Mouse (Mus musculus) left cerebral cortex, postnatal 10 days (tissue): ENCODE data around the gene Mlxipl. TPM values are rescaled to one million over a fixed set of nuclear protein-coding genes. Genes with fewer than 3 reads are reported as not detected.
A peak's percentile ranks its signal among the peaks of the same experiment; 100 is the strongest.

Experiments
- DNase-seq, 2 experiments: peaks; one replicate each; pipeline ENCODE4 v3.0.0; 2021 to 2022; ENCODE audit warnings: low spot score in 2 of 2, mixed read lengths in 1 of 2; ENCODE audit errors: extremely low spot score in 1 of 2
- intact Hi-C: fragments of 180-260 bp; cut with DNase I; formaldehyde crosslinking; loops from one replicate; pipeline ENCODE4 v1.15.1; 2025
- total RNA-seq, 2 experiments: library from RNA; stranded (reverse); gene quantifications; 2 replicates each; pipeline ENCODE4 v1.2.3; 2021

Gene Mlxipl
- total RNA-seq, 2 experiments from 2014 or later, result 3.6 to 4.0 TPM

- intact Hi-C loops, result loop anchor here (5.0 kb wide), 1 partner anchor 60 kb away; no protein-coding TSS in a partner anchor
- peak in 1 of 2 experiments; percentile 63 for DNase-seq
Measured at GRCm38 (mm10) chr5:135076931-135077505, 12.7 kb upstream of the Mlxipl start.

GRCm38 (mm10) chr5:135077564-135078481 is 11.9 kb upstream of the Mlxipl start, which contains the start of gene Vps37d:
Gene Vps37d (minus strand): TSS chr5:135078266.
- intact Hi-C loops, result loop anchor here (5.0 kb wide), 1 partner anchor 61 kb away; no protein-coding TSS in a partner anchor
- DNase-seq, result peak; percentile 88 to 94

DNA sequence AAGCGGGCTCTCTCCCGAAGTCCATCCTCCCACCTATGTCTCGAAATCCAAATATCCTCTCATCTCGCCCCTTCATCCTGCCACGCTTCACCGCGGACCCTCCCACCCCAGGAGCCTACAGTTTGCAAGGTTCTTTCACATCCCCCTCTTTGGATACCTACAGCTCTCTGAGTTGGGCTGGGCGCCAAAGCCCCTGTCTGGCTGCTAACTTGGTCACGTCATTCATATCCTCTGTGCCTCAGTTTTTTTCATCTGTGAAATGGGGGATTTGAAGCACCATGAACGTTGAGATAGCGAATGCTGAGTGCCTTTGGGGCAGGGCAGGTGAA is 11.2 kb upstream of the Mlxipl start:
- DNase-seq, result no peak
- intact Hi-C loops, result loop anchor here (5.0 kb wide), 1 partner anchor 61 kb away; no protein-coding TSS in a partner anchor

DNA sequence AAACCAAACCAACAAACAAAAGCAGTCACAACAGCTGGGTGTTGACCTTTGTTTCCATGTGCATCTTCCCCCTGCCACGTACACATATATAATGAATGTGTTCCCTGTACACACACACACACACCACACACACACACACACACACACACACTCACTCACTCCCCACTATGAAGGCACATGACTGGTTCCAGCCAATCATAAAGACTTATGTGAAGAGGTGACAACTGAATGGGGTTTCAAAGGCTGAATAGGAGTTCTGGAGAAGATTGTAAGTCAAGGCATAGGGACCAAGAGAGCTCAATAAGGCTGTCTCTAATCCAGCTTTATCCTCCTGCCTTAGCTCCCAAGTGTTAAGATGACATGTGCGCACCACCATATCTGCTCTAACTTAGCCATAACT is 10.1 kb upstream of the Mlxipl start:
- DNase-seq, result no peak
- intact Hi-C loops, result loop anchor here (5.0 kb wide), 1 partner anchor 62 kb away; no protein-coding TSS in a partner anchor

DNA sequence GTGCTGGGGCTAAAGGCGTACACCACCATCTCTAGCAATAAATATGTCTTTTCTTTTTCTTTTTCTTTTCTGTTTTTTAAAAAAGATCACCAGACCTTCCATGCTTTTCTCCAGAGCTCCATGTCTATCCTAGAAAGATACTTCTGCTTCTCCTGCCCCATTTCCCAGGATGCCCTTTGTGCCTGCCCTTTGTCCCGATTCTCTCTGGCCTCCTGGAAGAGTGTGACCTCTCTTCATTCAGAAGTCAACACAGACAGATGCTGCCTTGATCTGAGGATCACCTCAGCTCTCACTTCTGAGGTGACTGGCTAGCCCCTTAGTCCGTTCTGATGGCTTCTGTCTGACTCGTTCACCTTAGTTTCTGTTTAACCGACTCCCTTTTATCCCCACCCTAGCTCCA is 9.2 kb upstream of the Mlxipl start:
- DNase-seq, result no peak
- intact Hi-C loops, result no loop called here

GRCm38 (mm10) chr5:135086871-135087270 is 2.8 kb upstream of the Mlxipl start:
- intact Hi-C loops, result no loop called here
- no peak for DNase-seq

DNA sequence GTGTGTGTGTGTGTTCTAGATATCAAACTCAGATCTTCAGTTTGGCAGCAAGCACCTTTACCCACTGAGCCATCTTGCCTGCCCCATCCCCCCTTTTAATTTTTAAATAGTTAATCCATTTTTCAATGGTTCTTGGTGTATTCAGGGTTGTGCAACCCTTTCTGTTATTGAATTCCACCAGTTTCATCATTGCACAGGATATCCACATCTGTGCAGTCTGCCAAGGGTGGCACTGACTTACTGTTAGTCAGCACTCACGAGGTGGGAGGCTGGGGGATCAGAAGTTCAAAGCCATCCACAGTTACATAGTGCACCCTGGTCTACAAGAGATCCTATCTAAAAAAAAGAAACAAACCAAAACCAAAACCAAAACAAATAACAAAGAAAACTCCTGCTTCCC is 11.3 kb downstream of the Mlxipl start:
- intact Hi-C loops, result loop anchor here (10.0 kb wide), 1 partner anchor 244 kb away; no protein-coding TSS in a partner anchor
- no peak for DNase-seq

- intact Hi-C loops, result loop anchor here (10.0 kb wide), 1 partner anchor 241 kb away; no protein-coding TSS in a partner anchor
- no peak for DNase-seq
Measured at GRCm38 (mm10) chr5:135103999-135104660, 14.4 kb downstream of the Mlxipl start.

DNA sequence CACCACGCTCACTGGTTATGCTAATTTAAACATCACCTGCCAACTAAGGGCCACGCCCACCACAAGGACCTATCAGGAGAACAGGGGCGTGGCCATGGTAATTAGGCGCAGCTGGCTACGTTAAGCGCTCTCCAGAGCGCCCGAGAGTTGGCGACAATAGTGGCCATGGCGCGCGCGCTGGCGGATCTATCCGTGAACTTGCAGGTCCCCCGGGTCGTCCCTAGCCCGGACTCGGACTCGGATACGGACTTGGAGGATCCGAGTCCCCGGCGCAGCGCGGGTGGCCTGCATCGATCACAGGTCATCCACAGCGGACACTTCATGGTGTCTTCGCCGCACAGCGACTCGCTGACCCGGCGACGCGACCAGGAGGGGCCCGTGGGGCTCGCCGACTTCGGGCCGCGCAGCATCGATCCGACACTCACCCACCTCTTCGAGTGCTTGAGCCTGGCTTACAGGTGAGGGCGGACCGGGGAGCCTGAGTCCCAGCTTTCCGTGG is 17.1 kb downstream of the Mlxipl start:
- DNase-seq, result peak; percentile 48 to 86
- intact Hi-C loops, result loop anchor here (10.0 kb wide), 1 partner anchor 238 kb away; no protein-coding TSS in a partner anchor

- intact Hi-C loops, result loop anchor here (10.0 kb wide), 1 partner anchor 237 kb away; no protein-coding TSS in a partner anchor
- peak in 1 of 2 experiments; percentile 46 for DNase-seq
Measured at GRCm38 (mm10) chr5:135107521-135108501, 18.1 kb downstream of the Mlxipl start.

- intact Hi-C loops, result loop anchor here (10.0 kb wide), 1 partner anchor 236 kb away; no protein-coding TSS in a partner anchor
- no peak for DNase-seq
Measured at GRCm38 (mm10) chr5:135109017-135109416, 19.3 kb downstream of the Mlxipl start.

- DNase-seq, result no peak
- intact Hi-C loops, result loop anchor here (10.0 kb wide), 1 partner anchor 235 kb away; no protein-coding TSS in a partner anchor
Measured at GRCm38 (mm10) chr5:135109426-135109825, 19.7 kb downstream of the Mlxipl start.

DNA sequence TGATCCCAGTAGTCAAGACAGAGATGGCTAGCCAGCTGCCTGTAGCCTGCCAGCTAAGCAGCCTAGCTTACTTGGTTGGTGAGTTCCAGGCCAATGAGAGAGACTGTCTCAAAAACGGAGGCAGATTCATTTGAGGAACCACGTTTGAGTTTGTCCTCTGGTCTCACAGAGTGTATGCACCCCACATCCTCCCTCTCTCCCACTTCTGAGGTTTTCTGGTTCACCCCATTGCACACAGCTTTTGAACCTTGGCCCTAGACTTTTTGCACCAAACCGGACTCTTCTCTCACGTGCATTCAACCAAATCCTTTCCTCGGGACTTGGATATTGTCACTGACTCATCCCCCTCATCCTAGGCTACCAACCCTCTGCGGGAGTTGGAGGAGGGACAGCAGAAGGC is 20.3 kb downstream of the Mlxipl start:
- no peak for DNase-seq
- intact Hi-C loops, result loop anchor here (10.0 kb wide), 1 partner anchor 235 kb away; no protein-coding TSS in a partner anchor

DNA sequence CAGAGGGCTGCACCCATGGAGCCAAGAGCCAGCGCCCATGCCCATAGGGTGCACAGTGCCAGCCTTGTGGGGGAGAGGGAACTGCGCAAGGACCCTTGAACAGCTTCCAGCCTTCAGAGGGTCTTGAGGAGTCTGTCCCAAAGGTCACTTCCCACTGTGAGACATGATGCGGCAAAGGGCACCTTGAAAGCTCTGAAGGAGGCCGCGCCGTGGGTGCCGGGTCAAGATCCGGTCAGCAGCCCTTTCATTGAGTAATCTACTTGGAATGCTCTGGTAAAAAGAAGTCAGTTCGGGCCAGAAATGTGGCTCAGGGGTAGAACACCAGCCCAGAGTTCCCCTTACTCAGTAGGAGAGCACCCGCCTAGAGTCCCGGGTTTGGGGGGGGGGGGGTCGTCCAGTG is 24.1 kb downstream of the Mlxipl start:
- DNase-seq, result no peak
- intact Hi-C loops, result no loop called here

GRCm38 (mm10) chr5:135115241-135115640 is 25.6 kb downstream of the Mlxipl start:
- intact Hi-C loops, result no loop called here
- no peak for DNase-seq

GRCm38 (mm10) chr5:135118589-135119081 is 28.9 kb downstream of the Mlxipl start:
- DNase-seq, result peak in 1 of 2 experiments; percentile 58
- intact Hi-C loops, result no loop called here

- intact Hi-C loops, result loop anchor here (5.0 kb wide), 1 partner anchor 67 kb away; the partner anchor contains the start of gene Baz1b
- DNase-seq, result no peak
Measured at GRCm38 (mm10) chr5:135120753-135121152, 31.1 kb downstream of the Mlxipl start.
